Comparison of ENCODE assay signal across 8 mouse cellular contexts in the genomic region with DNA sequence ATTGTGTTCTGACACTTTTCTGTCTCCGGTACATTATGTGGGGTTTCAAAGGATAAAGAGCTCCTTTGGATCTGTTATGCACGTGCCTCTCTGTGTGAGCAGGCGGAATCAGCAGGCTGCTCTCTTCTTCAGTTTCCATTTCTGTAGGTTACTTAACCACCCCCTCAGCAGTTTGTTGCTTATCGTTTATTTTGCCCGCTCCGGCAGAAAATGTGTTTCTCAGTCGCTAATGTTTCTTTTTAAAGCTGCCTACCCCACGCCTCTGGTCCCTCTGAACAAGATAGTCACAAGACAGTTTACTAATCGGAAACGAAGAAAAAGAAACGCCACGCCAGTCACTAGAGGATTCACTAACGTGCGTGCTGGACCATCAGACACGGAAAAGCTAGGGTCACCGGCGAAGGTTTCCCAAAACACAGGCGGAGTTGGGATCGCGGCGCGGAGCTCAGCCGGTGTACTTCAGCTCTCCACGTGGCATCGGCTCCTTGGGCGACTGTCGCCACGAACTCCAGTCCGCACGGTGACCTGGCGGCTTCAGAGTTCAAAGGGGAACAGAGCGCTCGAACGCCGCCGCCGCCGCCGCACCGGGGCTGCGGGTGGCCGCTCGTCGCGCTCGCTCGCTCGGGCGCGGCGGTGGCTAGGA. TPM values are rescaled to one million over a fixed set of nuclear protein-coding genes. Genes with fewer than 3 reads are reported as not detected.
A peak's percentile ranks its signal among the peaks of the same experiment; 100 is the strongest.
DNase-seq lines count a peak whose midpoint lies in the region; ATAC-seq and TF ChIP-seq lines count a peak whose summit lies in the region.

A gene (plus strand): TSS at position 342 of the 643 bp plus-strand sequence.

- H3K36me3 ChIP-seq in lung, embryonic 15.5 days, result no peaks in the 10 kb centered on the region
- H3K36me3 ChIP-seq in heart, embryonic 10.5 days, result no peaks in the 10 kb centered on the region

- peaks cover 38% of the 10 kb centered on the region for H3K27me3 ChIP-seq in lung, embryonic 15.5 days
- H3K27me3 ChIP-seq in heart, embryonic 10.5 days (ENCODE audit: insufficient read depth, poor library complexity, severe bottlenecking), result peaks cover 43% of the 10 kb centered on the region

- no peak for TF ChIP-seq POLR2A in bone marrow, adult 2 months (IDR thresholded peaks at IDR 0.05; ENCODE audit: borderline replicate concordance, control insufficient read depth, low read depth, low read length)

- H3K27ac ChIP-seq in lung, embryonic 15.5 days, result peak within 1 kb of the TSS; percentile 56
- peak within 1 kb of the TSS; percentile 19; the same call in 1 of the 2 replicates for H3K27ac ChIP-seq in bone marrow, adult 2 months (ENCODE audit: control insufficient read depth, insufficient read depth, low read depth, low read length, poor library complexity)
- peak within 1 kb of the TSS; percentile 88 for H3K27ac ChIP-seq in heart, embryonic 10.5 days
- H3K27ac ChIP-seq in layer of hippocampus, adult 2 months, result peak within 1 kb of the TSS; percentile 96

- no peak for ATAC-seq in lung, embryonic 15.5 days (ENCODE audit: borderline replicate concordance, extremely low read depth, low FRiP score, low TSS enrichment)
- peak; percentile 25 for ATAC-seq in megakaryocyte-erythroid progenitor cell, adult 5-6 weeks (replicated peaks; ENCODE audit: low FRiP score, low TSS enrichment, poor library complexity, severe bottlenecking)

- no peaks in the 10 kb centered on the region for H3K9me3 ChIP-seq in lung, embryonic 15.5 days
- no peaks in the 10 kb centered on the region for H3K9me3 ChIP-seq in heart, embryonic 10.5 days

- WGBS in lung, embryonic 15.5 days, result 3% methylated on average over 51 of the region's 51 CpGs
- 5% methylated on average over 51 of the region's 51 CpGs for WGBS in bone marrow, adult 2 months
- 4% methylated on average over 51 of the region's 51 CpGs for WGBS in heart, embryonic 10.5 days

- peak within 1 kb of the TSS; percentile 95 for H3K4me2 ChIP-seq in lung, embryonic 15.5 days

- no peak for TF ChIP-seq CTCF in bone marrow, adult 2 months (IDR thresholded peaks at IDR 0.05; ENCODE audit: control insufficient read depth, insufficient read depth, low read length)
- TF ChIP-seq CTCF in layer of hippocampus, adult 2 months (conservative IDR thresholded peaks at IDR 0.05), result no peak

- peak within 1 kb of the TSS; percentile 69 for H3K4me3 ChIP-seq in lung, embryonic 15.5 days
- peak within 1 kb of the TSS; percentile 56 for H3K4me3 ChIP-seq in bone marrow, adult 2 months (replicated peaks; ENCODE audit: control insufficient read depth, low read depth, low read length)
- peak within 1 kb of the TSS; percentile 80 for H3K4me3 ChIP-seq in heart, embryonic 10.5 days
- H3K4me3 ChIP-seq in layer of hippocampus, adult 2 months, result peak within 1 kb of the TSS; percentile 74

- peak within 1 kb of the TSS; percentile 68 for H3K9ac ChIP-seq in lung, embryonic 15.5 days

- no peak for DNase-seq in lung, postnatal 10 days
- no peak for DNase-seq in heart, embryonic 10.5 days (ENCODE audit: low spot score)
- DNase-seq in layer of hippocampus, adult 2 months (ENCODE audit: low spot score in 2 of 2), result no peak
- DNase-seq in yolk sac, embryonic 10.5 days (ENCODE audit: low spot score), result peak; percentile 11
- DNase-seq in lung, postnatal 4 days, result no peak

- H3K4me1 ChIP-seq in lung, embryonic 15.5 days, result 0 out of 2 replicates have a peak, but pooled peaks cover 11% of the 10 kb centered on the region
- H3K4me1 ChIP-seq in bone marrow, adult 2 months (ENCODE audit: control insufficient read depth, insufficient read depth, low read length), result peaks cover 2% of the 10 kb centered on the region; the same call in 1 of the 2 replicates
- peaks cover 10% of the 10 kb centered on the region; the same call in 1 of the 2 replicates for H3K4me1 ChIP-seq in heart, embryonic 10.5 days

RNA-seq across cellular contexts. Expression of the gene that starts here (rescaled TPM):
- 12.2 and 13.0 TPM in 2 replicates for polyA plus RNA-seq in lung, embryonic 15.5 days (2015; fragmentation: Nextera tagmentation; extraction: Ambion mirVana)
- polyA plus RNA-seq in bone marrow, adult 2 months (2011; ENCODE audit: insufficient read depth, insufficient read length, low replicate concordance, missing spikeins), result 17.3 and 18.4 TPM in 2 replicates
- polyA plus RNA-seq in heart, embryonic 10.5 days (2016; fragmentation: Nextera tagmentation; extraction: Ambion mirVana), result 3.8 and 4.8 TPM in 2 replicates
- 100 to 1,000 TPM; 109 to 127 TPM for total RNA-seq in layer of hippocampus, adult 2 months (2021)
- 39.3 and 41.9 TPM in 2 replicates for total RNA-seq in megakaryocyte-erythroid progenitor cell, adult 5-6 weeks (2014; fragmentation: Nextera tagmentation)
- total RNA-seq in megakaryocyte-erythroid progenitor cell, adult 5-6 weeks (2017), result 58.8 and 64.9 TPM in 2 replicates

Comparison
In these comparisons a context has a peak if more than half of its experiments do, and no peak if none do; other contexts are left out.
1. H3K27ac ChIP-seq: peak in every context shown above with its lines; median percentile 96 in layer of hippocampus, adult 2 months; 88 in heart, embryonic 10.5 days; 56 in lung, embryonic 15.5 days; 19 in bone marrow, adult 2 months.